Mouse (Mus musculus) lung, embryonic 14.5 days (tissue): ENCODE measurements around the gene Lhx8. TPM values are rescaled to one million over a fixed set of nuclear protein-coding genes. Genes with fewer than 3 reads are reported as not detected.
A peak's percentile ranks its signal among the peaks of the same experiment; 100 is the strongest.

Experiments
- ATAC-seq: fragments of 200-750 bp; cut with Nextera tagmentation; 2 replicates; pipeline ENCODE4 v1.8.0; 2017; ENCODE audit warnings: mild to moderate bottlenecking, moderate TSS enrichment, moderate library complexity; ENCODE audit not compliant: insufficient read depth
- DNase-seq: peaks from one replicate; pipeline ENCODE4 v3.0.0-alpha.2; 2015
- H3K27ac ChIP-seq: fragments of 300-500 bp; sonication (generic); 2 replicates; pipeline ENCODE4 v1.5.1; 2014; ENCODE audit warnings: low read depth, mild to moderate bottlenecking, moderate library complexity
- H3K27me3 ChIP-seq: fragments of 300-500 bp; sonication (generic); 2 replicates; pipeline ENCODE4 v1.6.1; 2014; ENCODE audit warnings: low read length, control low read depth; ENCODE audit not compliant: insufficient read depth
- H3K36me3 ChIP-seq: fragments of 300-500 bp; sonication (generic); 2 replicates; pipeline ENCODE4 v1.6.1; 2014; ENCODE audit warnings: control low read depth; ENCODE audit not compliant: insufficient read depth
- H3K4me1 ChIP-seq: fragments of 300-500 bp; sonication (generic); 2 replicates; pipeline ENCODE4 v1.6.1; 2014; ENCODE audit warnings: antibody characterized with exemption, control low read depth; ENCODE audit not compliant: insufficient read depth
- H3K4me2 ChIP-seq: fragments of 300-500 bp; sonication (generic); 2 replicates; pipeline ENCODE4 v1.6.1; 2014; ENCODE audit warnings: mild to moderate bottlenecking
- H3K4me3 ChIP-seq: fragments of 300-500 bp; sonication (generic); 2 replicates; pipeline ENCODE4 v1.5.1; 2014; ENCODE audit warnings: low read depth, low read length
- H3K9ac ChIP-seq: fragments of 300-500 bp; sonication (generic); 2 replicates; pipeline ENCODE4 v1.6.1; 2014
- H3K9me3 ChIP-seq: fragments of 300-500 bp; sonication (generic); 2 replicates; pipeline ENCODE4 v1.6.1; 2016; ENCODE audit warnings: low read depth, low read length, control low read depth
- CTCF ChIP-seq: IDR thresholded peaks from 2 replicates; pipeline ENCODE4 v1.5.1; 2016; ENCODE audit warnings: antibody characterized with exemption, low read depth
- WGBS: fragments of 180-500 bp; shearing (Covaris S2); extraction: QIAGEN DNeasy Blood & Tissue Kit; methylation state at CpG from one replicate; pipeline ENCODE4 v1.1.7; 2014; 5-methylcytosine and 5-hydroxymethylcytosine counted together
- polyA plus RNA-seq: library from polyadenylated mRNA; unstranded; fragments of >200 nt; fragmentation: Nextera tagmentation; extraction: Ambion mirVana; gene quantifications from 2 replicates; pipeline ENCODE4 v1.2.1, GENCODE M21; 2014

Gene Lhx8
- polyA plus RNA-seq, 1 experiment from 2014 or later = not detected

- no peak overlapping the region for H3K4me3 ChIP-seq
- 1% methylated on average over 10 of the region's 10 CpGs for WGBS
Measured at GRCm38 (mm10) chr3:154331003-154331340, 513 bp upstream of the Lhx8 start.

GRCm38 (mm10) chr3:154329323-154330180 lies 907 bp downstream of the Lhx8 start:
- Histone ChIP-seq H3K4me1 (no peaks in the 10 kb centered on the region), H3K4me2 (peak overlapping the region; percentile 38; the same call in 1 of the 2 replicates), H3K27ac (no peak overlapping the region), H3K36me3 (no peaks in the 10 kb centered on the region), H3K4me3 (peak overlapping the region; percentile 35), H3K27me3 (peaks cover 94% of the 10 kb centered on the region), H3K9me3 (no peaks in the 10 kb centered on the region), H3K9ac (no peak overlapping the region)
- WGBS = 1% methylated on average over 54 of the region's 54 CpGs
- peak; percentile 40 for DNase-seq
- ATAC-seq = peak; percentile 6; the same call in 1 of the 2 replicates
- no peak for TF ChIP-seq CTCF

More at GRCm38 (mm10) chr3:154331003-154331340, 513 bp upstream of the Lhx8 start:
- Histone ChIP-seq H3K4me1 (no peaks in the 10 kb centered on the region), H3K9me3 (no peaks in the 10 kb centered on the region), H3K27me3 (peaks cover 94% of the 10 kb centered on the region), H3K36me3 (no peaks in the 10 kb centered on the region), H3K9ac (no peak overlapping the region), H3K27ac (no peak overlapping the region), H3K4me2 (no peak overlapping the region)
- TF ChIP-seq CTCF = no peak
- ATAC-seq (no peak), DNase-seq (no peak)

- peak; percentile 31 for DNase-seq
- no peak for ATAC-seq
Measured at GRCm38 (mm10) chr3:154328721-154329322, 1.6 kb downstream of the Lhx8 start.

GRCm38 (mm10) chr3:154327883-154328720 lies 2.4 kb downstream of the Lhx8 start:
- DNase-seq = peak; percentile 71
- WGBS = under 1% methylated on average over 82 of the region's 86 CpGs
- H3K27ac ChIP-seq = no peak overlapping the region

More at GRCm38 (mm10) chr3:154328721-154329322, 1.6 kb downstream of the Lhx8 start:
- no peaks in the 10 kb centered on the region for H3K4me1 ChIP-seq
- no peak overlapping the region for H3K27ac ChIP-seq
- no peaks in the 10 kb centered on the region for H3K36me3 ChIP-seq
- H3K27me3 ChIP-seq = peaks cover 94% of the 10 kb centered on the region
- no peak overlapping the region for H3K9ac ChIP-seq
- no peaks in the 10 kb centered on the region for H3K9me3 ChIP-seq
- H3K4me2 ChIP-seq = peak overlapping the region; percentile 66
- TF ChIP-seq CTCF = no peak
- 1% methylated on average over 22 of the region's 22 CpGs for WGBS
- H3K4me3 ChIP-seq = peak overlapping the region; percentile 35

GRCm38 (mm10) chr3:154327110-154327882 lies 3.2 kb downstream of the Lhx8 start:
- Histone ChIP-seq H3K27me3 (peaks cover 89% of the 10 kb centered on the region), H3K4me3 (no peak overlapping the region), H3K4me1 (no peaks in the 10 kb centered on the region), H3K36me3 (no peaks in the 10 kb centered on the region), H3K4me2 (no peak overlapping the region), H3K9ac (no peak overlapping the region), H3K27ac (no peak overlapping the region), H3K9me3 (no peaks in the 10 kb centered on the region)
- TF ChIP-seq CTCF = no peak
- DNase-seq = peak; percentile 18
- WGBS = 4% methylated on average over 13 of the region's 13 CpGs
- ATAC-seq = peak; percentile 18

More at GRCm38 (mm10) chr3:154327883-154328720, 2.4 kb downstream of the Lhx8 start:
- no peak for TF ChIP-seq CTCF
- H3K9me3 ChIP-seq = no peaks in the 10 kb centered on the region
- H3K4me1 ChIP-seq = no peaks in the 10 kb centered on the region
- peak overlapping the region; percentile 66 for H3K4me2 ChIP-seq
- ATAC-seq = peak; percentile 68
- H3K27me3 ChIP-seq = peaks cover 92% of the 10 kb centered on the region
- H3K4me3 ChIP-seq = peak overlapping the region; percentile 35
- H3K9ac ChIP-seq = peak overlapping the region; percentile 32; the same call in 1 of the 2 replicates
- no peaks in the 10 kb centered on the region for H3K36me3 ChIP-seq

GRCm38 (mm10) chr3:154321921-154322574 lies 8.4 kb downstream of the Lhx8 start:
- H3K9me3 ChIP-seq = no peaks in the 10 kb centered on the region
- H3K4me2 ChIP-seq = no peak overlapping the region
- WGBS = 56% methylated on average over 13 of the region's 13 CpGs
- H3K27ac ChIP-seq = no peak overlapping the region
- no peak overlapping the region for H3K4me3 ChIP-seq
- no peaks in the 10 kb centered on the region for H3K4me1 ChIP-seq
- TF ChIP-seq CTCF = no peak
- ATAC-seq = no peak
- peaks cover 56% of the 10 kb centered on the region for H3K27me3 ChIP-seq
- no peaks in the 10 kb centered on the region for H3K36me3 ChIP-seq
- H3K9ac ChIP-seq = no peak overlapping the region
- peak; percentile 55 for DNase-seq
